Mouse (Mus musculus) megakaryocyte-erythroid progenitor cell, adult 5-6 weeks (primary cell): ENCODE measurements around the gene Usp5. TPM values are rescaled to one million over a fixed set of nuclear protein-coding genes. Genes with fewer than 3 reads are reported as not detected.
"Not testable (repeated sequence)": the region's sequence is repeated elsewhere in the genome, so short reads cannot be mapped to it uniquely, and the experiment has no call there.

Experiments used
- ATAC-seq: replicated peaks from 2 replicates; pipeline ENCODE4 v1.8.0; 2016; ENCODE audit warnings: mild to moderate bottlenecking, inconsistent platforms; ENCODE audit not compliant: severe bottlenecking, poor library complexity, low FRiP score, low TSS enrichment
- total RNA-seq, 2 experiments: library from RNA; stranded (forward) in 1 of 2; stranded (reverse) in 1 of 2; fragments of 200-1000, 215-1000 nt in 1 of 2; fragments of >200 nt in 1 of 2; fragmentation: Nextera tagmentation in 1 of 2; gene quantifications; 2 replicates each; pipeline ENCODE4 v1.2.3; 2014 to 2017

The Usp5 gene
- total RNA-seq, 2 experiments from 2014 or later: 80.9 to 85.0 TPM

DNA sequence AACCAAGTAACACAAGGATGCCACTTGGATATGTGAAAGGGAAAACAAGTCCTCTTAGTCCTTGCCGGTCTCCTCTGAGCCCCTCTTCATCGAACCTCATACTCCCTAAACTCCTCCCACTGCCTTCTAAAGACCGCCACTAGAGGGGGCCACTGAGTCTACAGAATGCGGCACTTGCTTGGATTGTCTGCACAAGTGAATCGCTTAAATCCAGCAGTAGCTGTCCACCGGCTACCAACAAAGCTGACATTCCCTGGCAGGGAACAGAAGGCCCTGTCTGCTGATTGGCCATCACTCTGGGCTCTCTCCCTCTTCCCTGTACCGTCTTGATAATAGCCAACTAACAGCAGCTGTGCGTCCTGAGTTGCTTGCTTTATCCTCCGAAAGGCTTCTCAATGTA is 18.0 kb upstream of the Usp5 start:
- peak; percentile 80 for ATAC-seq

DNA sequence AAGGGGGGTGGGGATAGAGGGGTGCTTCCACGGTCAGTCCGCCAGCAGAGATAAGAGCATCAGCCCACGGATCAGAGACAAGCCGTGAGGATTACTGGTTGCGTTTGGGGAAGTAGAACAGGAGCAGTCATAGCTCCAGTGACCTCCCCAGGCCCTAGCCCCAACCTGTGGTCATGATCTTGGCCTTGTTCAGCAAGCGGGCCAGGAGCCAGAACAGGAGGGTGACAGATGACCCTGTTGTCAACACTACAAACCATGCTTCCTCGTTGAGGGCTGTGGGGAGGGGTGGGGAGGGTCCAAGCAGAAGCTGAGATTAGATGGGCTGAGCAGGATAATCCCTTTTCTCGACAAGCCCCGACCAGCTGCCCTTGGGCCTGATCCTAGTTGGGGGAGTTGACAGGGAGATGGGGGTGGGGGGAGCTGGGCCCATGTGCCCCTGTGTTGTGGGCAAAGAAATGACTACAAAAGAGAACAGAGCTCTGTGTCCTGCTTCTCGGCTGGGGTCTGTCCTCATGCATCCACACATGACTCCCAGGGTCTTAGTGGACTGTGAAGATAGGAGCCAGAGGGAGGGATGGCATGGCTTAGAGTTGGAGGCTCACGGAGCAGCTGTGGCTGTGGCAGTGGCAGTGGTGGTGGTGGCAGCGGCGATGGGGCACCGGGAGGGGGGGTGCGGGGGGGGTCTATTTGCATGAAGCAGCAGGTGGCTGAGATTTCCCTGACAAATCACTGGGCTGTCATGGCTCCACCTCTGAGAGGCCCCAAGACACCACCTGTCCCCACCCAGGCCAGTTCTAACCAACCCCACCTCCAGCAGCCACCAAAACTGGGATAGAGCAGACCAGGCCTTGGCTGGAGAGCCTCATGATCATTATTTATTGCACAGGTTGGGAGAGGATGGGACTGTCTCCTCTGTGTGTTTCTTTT is 11.2 kb upstream of the Usp5 start, which contains the start of gene Gnb3:
TSS of gene Gnb3 (minus strand) at position 35 of the 927 bp plus-strand sequence.
- no peak for ATAC-seq

DNA sequence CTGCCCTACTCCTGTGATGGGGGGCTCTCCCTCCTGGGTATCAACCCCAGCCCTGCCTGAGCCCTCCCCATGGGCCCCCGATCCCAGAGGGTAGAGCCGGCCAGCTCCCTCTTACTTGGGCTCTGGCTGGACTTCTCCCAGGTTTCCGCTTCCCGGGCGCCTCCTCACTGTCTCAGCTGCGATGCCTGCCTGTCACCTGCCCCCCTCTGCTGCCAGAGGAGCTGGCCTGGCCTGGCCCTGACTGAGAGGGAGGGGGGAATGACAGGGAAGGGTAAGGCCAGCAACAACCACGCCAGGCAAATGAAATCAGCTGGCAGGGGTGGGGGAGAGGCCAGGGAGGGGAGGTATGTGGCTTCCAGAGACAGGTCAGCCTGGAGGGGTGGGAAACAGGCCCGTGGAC is 10.5 kb upstream of the Usp5 start:
- no peak for ATAC-seq

DNA sequence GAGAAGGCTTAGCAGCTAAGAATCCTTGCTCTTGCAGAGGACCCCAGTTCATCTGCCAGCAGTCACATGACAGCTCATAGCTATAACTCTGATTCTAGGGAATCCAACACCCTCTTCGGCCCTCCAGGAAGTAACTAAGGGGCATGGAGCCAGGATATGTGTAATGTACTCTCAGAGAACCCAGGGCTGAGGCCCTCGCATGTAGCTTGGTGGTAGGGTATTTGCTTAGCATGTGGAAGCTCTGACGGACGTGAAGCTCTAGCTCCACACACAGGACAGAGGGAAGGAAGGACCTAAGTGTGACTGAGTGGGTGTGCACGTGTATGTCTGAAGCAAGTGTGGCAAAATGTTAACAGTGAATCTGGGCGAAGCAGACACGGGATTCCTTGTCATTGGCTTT is 7.1 kb upstream of the Usp5 start:
- no peak for ATAC-seq

DNA sequence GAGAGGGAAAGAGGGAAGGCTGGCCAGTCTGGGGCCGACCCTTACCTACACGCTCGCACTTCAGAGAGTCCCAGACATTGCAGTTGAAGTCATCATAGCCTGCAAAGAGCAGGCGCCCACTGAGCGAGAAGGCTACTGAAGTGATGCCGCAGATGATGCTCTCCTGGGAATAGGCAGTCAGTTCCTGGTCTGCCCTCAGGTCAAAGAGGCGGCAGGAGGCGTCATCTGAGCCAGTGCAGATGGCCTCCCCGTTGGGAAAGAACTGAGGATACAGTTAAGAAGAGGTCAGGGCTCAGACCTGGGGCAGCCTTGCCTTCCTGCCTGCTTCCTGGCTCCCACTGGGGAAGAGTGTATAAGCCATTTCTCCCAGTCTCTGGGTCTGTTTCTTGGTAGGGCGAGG is 6.2 kb upstream of the Usp5 start:
- no peak for ATAC-seq

DNA sequence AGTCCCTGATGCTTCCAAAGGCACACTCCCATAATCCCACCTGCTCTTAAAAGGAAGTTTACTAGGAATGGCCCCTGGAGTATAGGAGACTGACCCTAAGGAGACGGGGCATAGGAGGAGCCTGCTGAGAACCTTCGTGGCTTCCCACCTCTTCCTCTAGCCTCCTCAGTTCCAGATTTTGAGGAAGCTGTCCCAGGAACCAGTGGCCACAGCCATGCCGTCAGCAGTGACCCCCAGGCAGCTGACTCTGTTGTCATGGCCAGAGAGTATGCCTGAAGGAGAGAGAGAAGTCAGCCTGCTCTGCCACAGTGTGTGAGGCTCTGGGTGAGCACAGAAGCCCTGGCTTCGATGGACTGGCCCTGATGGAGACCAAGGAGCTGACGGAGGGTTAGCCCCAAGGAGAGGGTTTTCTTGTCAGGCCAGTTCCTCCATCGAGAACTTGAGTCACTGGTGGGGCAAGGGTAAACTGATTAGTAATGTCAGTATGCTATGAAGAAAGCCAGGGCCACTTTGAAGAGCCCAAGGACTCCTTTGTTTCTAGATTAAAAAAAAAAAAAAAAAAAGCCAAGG is 5.3 kb upstream of the Usp5 start:
- no peak for ATAC-seq

DNA sequence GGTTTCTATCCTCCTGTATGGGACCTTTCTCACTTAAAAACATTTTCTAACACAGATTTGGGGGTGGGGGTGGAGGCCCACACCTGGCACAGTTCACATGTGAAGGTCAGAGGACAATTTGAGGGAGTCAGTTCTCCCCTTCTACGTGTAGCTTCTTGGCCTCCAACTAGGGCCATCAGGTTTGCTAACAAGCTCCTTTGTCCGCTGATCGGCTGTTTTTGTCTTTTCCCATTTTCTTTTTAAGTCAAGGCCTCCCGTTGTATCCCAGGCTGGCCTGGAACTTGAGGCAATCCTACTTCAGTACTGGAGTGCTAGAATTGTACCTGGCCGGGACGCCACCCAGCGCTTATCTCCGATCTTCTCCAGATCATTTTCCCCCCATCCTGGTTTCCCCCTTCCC is 2.4 kb upstream of the Usp5 start:
- no peak for ATAC-seq

DNA sequence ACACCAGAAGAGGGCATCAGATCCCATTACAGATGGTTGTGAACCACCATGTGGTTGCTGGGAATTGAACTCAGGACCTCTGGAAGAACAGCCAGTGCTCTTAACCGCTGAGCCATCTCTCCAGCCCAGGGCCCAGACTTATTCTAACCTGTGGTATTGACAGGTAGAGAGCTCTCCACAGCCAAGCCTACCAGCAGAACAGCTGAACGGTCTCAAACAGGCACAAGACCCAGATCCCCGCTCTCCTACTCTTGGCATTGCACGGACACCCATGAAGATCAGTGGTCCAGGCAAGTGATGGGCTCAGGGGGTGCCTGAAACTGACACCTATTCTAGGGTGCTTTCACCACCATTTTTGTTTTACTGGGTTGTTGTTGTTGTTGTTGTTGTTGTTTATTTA is 1.9 kb upstream of the Usp5 start:
- not testable (repeated sequence) for ATAC-seq

DNA sequence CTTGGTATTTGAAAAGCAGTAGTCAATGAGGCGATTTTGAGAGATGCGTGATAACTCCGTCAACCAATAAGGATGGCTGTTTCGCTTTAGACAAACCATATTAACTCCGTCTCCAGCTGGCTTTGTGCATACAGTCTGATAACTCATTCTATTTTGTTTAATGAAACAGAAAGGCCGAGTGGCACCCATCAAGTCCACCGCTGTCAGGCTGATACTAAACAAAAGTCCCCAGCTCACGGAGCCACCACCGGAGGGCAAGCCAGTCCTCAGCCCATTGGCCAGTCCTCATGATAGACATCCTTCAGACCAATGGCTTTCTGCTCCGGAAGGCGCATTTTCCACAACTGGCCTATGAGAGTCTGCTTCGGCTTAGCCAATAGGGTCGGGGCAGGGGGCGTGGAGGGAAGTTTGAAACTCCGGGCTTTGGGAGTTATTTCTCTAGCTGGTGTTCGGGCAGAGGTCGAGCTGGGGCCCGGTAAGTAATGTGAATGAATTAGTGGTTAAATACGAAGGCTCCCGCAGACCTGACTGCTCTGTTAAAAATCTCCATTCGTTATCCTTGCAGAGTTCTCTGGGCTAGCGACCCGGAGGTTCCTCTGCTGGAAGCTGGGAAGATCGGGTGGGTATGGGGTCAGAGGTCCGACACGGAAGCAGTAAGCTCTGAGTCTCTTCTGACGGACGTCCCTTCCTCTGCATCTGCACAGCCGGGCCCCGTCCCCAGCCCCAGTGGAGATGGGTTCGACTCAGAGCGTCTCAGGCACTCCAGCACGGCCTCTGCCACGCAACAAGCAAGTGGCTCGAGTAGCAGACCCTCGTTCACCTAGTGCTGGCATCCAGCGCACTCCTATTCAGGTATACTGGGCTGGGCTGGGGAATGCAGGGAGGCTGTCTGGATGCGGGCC is 766 bp upstream of the Usp5 start:
- peak; percentile 75 for ATAC-seq

DNA sequence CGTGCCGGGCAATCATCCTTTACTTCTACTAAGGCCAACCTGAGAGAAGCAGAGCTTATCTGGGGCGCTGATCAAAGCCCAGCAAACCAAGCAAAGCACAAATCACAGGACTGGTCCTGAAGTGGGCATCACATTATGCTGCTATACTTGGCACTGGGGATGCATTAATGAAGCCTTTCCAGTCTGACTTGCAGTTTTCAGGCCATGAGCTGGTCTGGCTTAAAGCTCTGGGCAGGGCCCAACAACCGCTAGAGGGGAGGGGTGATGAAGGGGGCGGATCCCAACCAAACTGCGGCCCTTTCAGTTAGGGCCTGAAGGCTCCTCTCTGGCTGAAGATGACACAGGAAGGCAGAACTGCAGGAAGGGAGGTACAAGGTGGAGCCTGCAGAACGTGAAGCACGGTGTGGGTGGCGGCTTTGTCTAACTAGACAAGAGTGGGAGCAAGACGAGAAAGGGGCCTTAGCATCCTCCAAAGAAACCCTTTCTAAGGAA is 1.1 kb downstream of the Usp5 start:
- peak; percentile 34 for ATAC-seq

DNA sequence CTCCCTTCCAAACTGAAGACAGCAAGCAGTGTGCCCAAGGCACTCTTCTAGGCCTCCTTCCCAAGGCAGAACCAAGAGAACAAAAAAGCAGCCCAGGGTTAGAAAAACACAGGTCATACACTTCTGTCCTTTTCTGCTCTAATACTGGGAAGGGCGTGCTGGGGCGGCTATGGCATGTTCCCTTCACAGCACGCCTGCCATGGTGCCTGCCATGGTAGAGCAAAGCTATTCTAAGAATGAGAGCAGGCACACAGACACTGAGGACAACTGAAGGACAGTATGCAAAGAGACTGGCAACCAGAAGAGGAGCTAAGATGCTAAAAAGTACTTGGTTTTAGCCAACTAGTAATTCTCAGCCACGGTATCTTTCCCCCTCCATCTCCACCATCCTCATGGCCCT is 7.2 kb downstream of the Usp5 start:
- ATAC-seq: no peak

DNA sequence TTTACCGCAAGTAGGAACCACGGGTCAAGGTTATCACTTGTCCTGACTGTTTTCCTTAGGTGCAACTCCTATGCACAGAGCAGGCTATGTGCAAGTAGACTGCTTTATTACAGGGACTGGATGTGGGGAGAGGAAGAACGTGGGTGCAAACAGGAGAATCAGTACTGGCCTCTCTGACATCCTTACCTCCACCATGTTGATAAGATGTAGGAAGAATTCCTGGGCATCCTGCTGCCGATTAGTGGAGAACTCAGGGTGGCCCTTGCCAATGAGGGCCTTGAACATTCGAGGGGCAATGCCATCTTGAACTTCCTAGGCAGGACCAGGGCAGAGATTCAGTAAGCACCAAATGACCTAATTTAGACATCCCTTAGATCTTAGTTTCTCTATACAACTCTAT is 8.4 kb downstream of the Usp5 start:
- ATAC-seq: no peak

DNA sequence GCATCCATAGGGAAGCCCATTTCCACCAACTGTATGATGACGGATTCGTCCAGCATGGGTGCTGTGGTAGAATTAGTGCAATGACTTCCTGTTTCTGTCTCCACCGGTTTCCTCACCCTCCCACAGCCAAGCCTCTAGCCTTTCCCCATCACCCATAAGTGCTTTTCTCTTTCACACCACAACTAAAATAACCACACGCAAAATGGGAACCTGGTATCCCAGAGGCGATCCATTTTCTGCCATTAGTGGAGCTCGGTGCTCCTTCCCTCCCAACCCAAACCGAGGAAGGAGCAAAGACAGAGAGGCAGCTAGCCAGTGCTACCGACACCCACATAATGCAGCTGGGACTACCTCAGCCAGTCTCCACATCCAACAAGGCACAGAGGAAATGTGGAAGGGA is 11.3 kb downstream of the Usp5 start:
- ATAC-seq: no peak

DNA sequence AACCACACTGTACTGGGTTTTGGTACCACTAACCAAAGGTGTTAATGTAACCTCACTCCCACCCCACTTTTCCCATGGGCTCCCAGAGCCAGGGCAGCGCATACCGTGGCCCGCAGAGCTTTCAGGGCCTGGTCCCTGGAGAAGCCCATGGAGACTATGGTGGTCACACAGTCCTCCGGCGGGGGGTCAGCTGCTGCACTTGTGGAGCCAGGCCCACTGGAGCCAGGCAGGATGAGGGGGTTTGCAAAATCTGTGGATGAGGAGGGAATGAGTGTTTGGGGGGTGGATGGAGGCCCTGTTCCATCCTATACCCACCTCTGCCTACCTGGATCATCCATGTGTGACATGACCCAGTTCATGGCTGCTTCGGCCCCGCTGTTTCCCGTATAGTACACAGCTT is 11.7 kb downstream of the Usp5 start:
- no peak for ATAC-seq

DNA sequence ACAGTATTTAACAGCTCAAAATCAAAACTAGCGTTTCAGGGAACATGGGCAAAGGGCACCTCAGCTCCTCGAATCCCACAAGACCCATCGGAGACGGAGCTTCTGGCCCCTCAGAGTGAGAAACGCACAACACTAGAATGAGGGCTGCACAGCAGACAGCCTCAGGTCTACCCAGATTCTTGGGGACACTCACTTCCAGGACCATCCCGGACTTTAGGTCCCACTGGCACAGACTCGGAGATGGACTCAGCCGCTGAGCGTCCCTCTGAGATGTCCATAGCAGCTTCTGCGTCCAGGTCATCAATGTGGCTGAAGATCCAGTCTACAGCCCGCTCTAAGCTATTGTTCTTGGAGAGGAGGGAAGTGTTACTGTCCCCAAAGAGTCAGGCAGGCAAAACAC is 12.2 kb downstream of the Usp5 start:
- no peak for ATAC-seq

DNA sequence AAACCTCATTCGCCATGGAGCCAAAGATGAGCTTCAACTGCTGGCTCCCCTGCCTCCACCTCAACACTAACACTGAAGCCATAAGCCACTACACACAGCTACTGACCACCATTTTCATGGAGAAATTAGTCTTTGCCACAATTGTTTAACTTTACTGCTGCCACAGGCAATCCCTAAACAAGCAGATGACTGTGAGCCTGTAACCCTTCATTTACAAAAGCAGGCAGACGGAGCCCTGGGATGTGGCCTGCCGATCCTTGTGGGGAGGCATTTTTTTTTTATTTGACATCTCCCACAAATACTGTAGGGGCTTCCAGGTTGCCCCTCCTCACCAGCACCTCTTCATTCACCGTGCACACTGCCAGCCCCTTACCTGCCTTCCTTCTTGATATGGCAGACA is 12.7 kb downstream of the Usp5 start:
- no peak for ATAC-seq

DNA sequence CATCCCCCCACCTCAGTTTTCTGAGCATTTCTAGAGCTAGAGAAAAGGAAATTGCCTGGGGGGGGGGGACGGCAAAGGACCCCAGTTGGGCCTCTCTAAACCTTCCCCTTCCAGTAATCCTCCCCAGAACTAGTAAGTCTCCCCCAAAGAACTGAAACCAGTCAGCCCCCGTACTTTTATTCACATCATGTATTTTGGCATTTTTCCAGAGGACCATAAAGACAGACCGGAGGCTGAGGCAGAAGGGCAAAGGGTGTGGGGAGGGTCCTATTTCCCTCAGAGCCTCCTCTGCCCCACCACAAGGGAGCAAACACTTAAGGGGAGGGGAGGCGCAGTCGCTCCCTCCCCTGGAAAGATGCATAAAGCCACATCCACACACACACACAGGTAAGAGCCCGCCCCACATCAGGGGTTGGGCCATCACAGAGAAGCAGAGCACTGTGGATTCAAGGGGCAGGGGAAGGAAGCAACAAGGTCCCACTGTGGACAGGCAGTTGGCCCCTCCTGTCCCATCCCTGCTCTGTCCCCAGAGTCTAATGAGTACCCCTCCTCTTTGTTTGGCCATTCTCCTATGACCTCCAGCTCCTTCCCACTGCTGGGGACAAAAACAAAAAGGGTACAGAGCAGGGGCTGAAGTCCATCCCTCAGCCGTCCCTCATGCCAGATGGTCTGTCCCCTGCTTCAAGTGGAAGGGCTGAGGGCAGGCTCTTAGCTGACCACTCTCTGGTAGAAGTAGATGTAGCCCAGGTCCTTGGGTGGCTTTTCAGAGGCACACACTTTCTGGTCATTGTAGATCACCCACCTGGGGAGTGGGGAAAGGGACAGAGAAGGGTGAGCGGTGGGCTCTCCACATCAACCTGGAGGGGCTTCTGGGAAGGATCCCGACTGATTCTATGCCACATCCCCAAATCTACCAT is 14.2 kb downstream of the Usp5 start:
- no peak for ATAC-seq

DNA sequence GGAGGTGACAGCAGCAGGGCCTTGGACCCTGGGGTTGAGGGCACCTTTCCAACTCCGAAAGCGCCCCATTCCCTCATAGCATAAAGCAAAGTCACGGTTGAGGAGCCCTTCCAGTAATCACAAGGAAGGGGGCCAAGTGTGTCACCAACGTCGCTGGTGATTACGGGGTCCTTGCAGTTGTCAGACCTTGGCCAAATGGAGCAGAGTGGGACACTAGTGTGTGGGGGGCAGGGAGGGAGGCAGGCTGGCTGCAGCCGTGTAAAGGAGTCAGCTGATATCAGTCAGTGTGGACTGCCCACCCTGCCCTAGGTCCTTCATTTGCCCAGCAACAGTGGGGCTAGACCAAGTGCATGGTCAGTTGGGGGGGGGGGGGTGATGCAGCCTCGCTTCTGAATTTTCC is 14.8 kb downstream of the Usp5 start:
- peak; percentile 20 for ATAC-seq

DNA sequence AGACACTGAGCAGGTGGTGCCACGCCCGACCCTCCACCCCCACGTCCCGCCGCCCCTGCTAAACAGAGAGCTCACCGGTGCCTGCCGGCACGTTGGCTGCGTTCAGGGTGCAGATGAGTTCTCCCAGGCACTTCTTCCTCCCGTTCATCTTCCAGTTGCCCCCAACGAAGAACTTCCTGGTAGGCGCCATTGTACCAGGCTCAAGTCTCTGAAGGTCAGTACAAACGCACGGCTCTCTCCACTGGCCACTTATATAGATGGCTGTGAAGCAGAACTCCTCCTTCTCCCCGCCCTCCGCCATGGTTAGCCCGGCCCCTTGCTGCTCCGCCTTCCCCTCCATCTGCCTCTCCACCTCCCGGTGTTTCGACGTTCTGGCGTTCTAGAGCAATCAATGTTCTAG is 15.4 kb downstream of the Usp5 start, which contains the start of gene Tpi1:
TSS of gene Tpi1 (minus strand) at position 364 of the 400 bp plus-strand sequence.
- ATAC-seq: peak; percentile 85
